Mouse (Mus musculus) lung, postnatal 4 days (tissue): ENCODE data around the gene Cnp.
"Not testable (repeated sequence)": the region's sequence is repeated elsewhere in the genome, so short reads cannot be mapped to it uniquely, and the experiment has no call there.

Experiments
- DNase-seq, 2 experiments: peaks; one replicate each; pipeline ENCODE4 v3.0.0; 2021

The Cnp gene

GRCm38 (mm10) chr11:100574708-100575483, at the start of gene Cnp:
Gene Cnp, plus strand, starts transcription at chr11:100574904.
- peak; percentile 86 to 88 for DNase-seq

- peak; percentile 45 to 51 for DNase-seq
Measured at GRCm38 (mm10) chr11:100524987-100525630, 49.6 kb upstream of the Cnp start.

- no peak for DNase-seq
Measured at GRCm38 (mm10) chr11:100526052-100526816, 48.5 kb upstream of the Cnp start.

- DNase-seq, result peak; percentile 77 to 82
Measured at GRCm38 (mm10) chr11:100527066-100527457, 47.6 kb upstream of the Cnp start.

GRCm38 (mm10) chr11:100527458-100528374, 47.0 kb upstream of the Cnp start, which contains the start of gene Acly:
Gene Acly, minus strand, starts transcription at chr11:100528000.
- DNase-seq, result peak; percentile 98 to 100

- no peak for DNase-seq
Measured at GRCm38 (mm10) chr11:100528375-100529165, 46.1 kb upstream of the Cnp start.

GRCm38 (mm10) chr11:100533871-100534270, 40.8 kb upstream of the Cnp start:
- DNase-seq, result no peak

- DNase-seq, result not testable (repeated sequence)
Measured at GRCm38 (mm10) chr11:100534411-100534810, 40.3 kb upstream of the Cnp start.

- DNase-seq, result not testable (repeated sequence)
Measured at GRCm38 (mm10) chr11:100534821-100535220, 39.9 kb upstream of the Cnp start.

GRCm38 (mm10) chr11:100535996-100536395, 38.7 kb upstream of the Cnp start:
- no peak for DNase-seq

GRCm38 (mm10) chr11:100536466-100536865, 38.2 kb upstream of the Cnp start:
- no peak for DNase-seq

- no peak for DNase-seq
Measured at GRCm38 (mm10) chr11:100540966-100541365, 33.7 kb upstream of the Cnp start.

- DNase-seq, result no peak
Measured at GRCm38 (mm10) chr11:100541577-100541976, 33.1 kb upstream of the Cnp start.

- peak; percentile 90 to 94 for DNase-seq
Measured at GRCm38 (mm10) chr11:100544832-100545745, 29.6 kb upstream of the Cnp start, which contains the start of gene Ttc25. Gene Ttc25, plus strand, starts transcription at chr11:100545607.

GRCm38 (mm10) chr11:100545746-100546085, 29.0 kb upstream of the Cnp start:
- no peak for DNase-seq

- DNase-seq, result no peak
Measured at GRCm38 (mm10) chr11:100546955-100547354, 27.7 kb upstream of the Cnp start.

GRCm38 (mm10) chr11:100548141-100548540, 26.6 kb upstream of the Cnp start:
- no peak for DNase-seq

GRCm38 (mm10) chr11:100549466-100549865, 25.2 kb upstream of the Cnp start:
- no peak for DNase-seq

GRCm38 (mm10) chr11:100550101-100550500, 24.6 kb upstream of the Cnp start:
- no peak for DNase-seq

GRCm38 (mm10) chr11:100552842-100553241, 21.9 kb upstream of the Cnp start:
- DNase-seq, result peak; percentile 56 to 80
